Mouse (Mus musculus) lung, embryonic 14.5 days (tissue): ENCODE data around the gene Prickle1. TPM values are rescaled to one million over a fixed set of nuclear protein-coding genes. Genes with fewer than 3 reads are reported as not detected.

Source experiments
- ATAC-seq: fragments of 200-750 bp; cut with Nextera tagmentation; 2 replicates; pipeline ENCODE4 v1.8.0; 2017; ENCODE audit warnings: mild to moderate bottlenecking, moderate TSS enrichment, moderate library complexity; ENCODE audit not compliant: insufficient read depth
- DNase-seq: peaks from one replicate; pipeline ENCODE4 v3.0.0-alpha.2; 2015
- H3K27ac ChIP-seq: fragments of 300-500 bp; sonication (generic); 2 replicates; pipeline ENCODE4 v1.5.1; 2014; ENCODE audit warnings: low read depth, mild to moderate bottlenecking, moderate library complexity
- H3K27me3 ChIP-seq: fragments of 300-500 bp; sonication (generic); 2 replicates; pipeline ENCODE4 v1.6.1; 2014; ENCODE audit warnings: low read length, control low read depth; ENCODE audit not compliant: insufficient read depth
- H3K36me3 ChIP-seq: fragments of 300-500 bp; sonication (generic); 2 replicates; pipeline ENCODE4 v1.6.1; 2014; ENCODE audit warnings: control low read depth; ENCODE audit not compliant: insufficient read depth
- H3K4me1 ChIP-seq: fragments of 300-500 bp; sonication (generic); 2 replicates; pipeline ENCODE4 v1.6.1; 2014; ENCODE audit warnings: antibody characterized with exemption, control low read depth; ENCODE audit not compliant: insufficient read depth
- H3K4me2 ChIP-seq: fragments of 300-500 bp; sonication (generic); 2 replicates; pipeline ENCODE4 v1.6.1; 2014; ENCODE audit warnings: mild to moderate bottlenecking
- H3K4me3 ChIP-seq: fragments of 300-500 bp; sonication (generic); 2 replicates; pipeline ENCODE4 v1.5.1; 2014; ENCODE audit warnings: low read depth, low read length
- H3K9ac ChIP-seq: fragments of 300-500 bp; sonication (generic); 2 replicates; pipeline ENCODE4 v1.6.1; 2014
- H3K9me3 ChIP-seq: fragments of 300-500 bp; sonication (generic); 2 replicates; pipeline ENCODE4 v1.6.1; 2016; ENCODE audit warnings: low read depth, low read length, control low read depth
- CTCF ChIP-seq: IDR thresholded peaks from 2 replicates; pipeline ENCODE4 v1.5.1; 2016; ENCODE audit warnings: antibody characterized with exemption, low read depth
- WGBS: fragments of 180-500 bp; shearing (Covaris S2); extraction: QIAGEN DNeasy Blood & Tissue Kit; methylation state at CpG from one replicate; pipeline ENCODE4 v1.1.7; 2014; 5-methylcytosine and 5-hydroxymethylcytosine counted together
- polyA plus RNA-seq: library from polyadenylated mRNA; unstranded; fragments of >200 nt; fragmentation: Nextera tagmentation; extraction: Ambion mirVana; gene quantifications from 2 replicates; pipeline ENCODE4 v1.2.1, GENCODE M21; 2014

Gene Prickle1
- polyA plus RNA-seq, 1 experiment from 2014 or later, result 22.7 TPM

DNA sequence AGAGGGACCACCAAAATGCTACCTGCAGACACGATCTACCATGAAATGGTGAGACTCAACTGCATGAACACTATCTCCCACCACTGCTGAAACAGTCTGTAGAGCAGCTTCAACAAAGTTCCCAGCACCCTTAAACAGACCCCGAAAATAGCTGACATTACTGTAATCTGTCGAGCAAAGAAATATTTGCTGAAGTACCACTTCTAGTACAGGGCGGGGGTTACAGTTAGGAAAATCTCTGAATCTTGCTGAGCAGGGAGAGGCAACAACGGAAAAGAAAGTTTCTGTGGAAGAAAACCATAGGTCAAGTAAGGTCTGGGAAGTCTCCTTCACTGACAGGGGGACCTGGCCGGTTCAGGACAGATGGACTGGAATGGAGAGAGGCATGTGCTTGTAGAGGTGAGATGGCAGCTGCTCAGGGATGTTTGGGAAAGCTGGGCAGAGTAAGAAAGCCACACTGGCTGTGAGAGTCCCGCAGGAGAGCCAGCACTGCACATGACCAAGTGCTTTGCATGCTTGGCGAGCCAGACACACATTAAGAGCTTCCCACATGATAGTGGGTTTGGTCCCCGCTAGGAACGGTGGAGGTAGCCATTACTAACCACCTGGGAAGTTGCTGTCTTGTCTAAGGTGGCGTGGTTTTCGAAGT, 41.4 kb downstream of the Prickle1 start:
- Histone ChIP-seq H3K9me3 (no peaks in the 10 kb centered on the region), H3K4me3 (no peak overlapping the region), H3K27me3 (no peaks in the 10 kb centered on the region), H3K4me2 (no peak overlapping the region), H3K27ac (no peak overlapping the region), H3K36me3 (peaks cover 5% of the 10 kb centered on the region; the same call in 1 of the 2 replicates), H3K4me1 (no peaks in the 10 kb centered on the region), H3K9ac (no peak overlapping the region)
- DNase-seq, result no peak
- ATAC-seq, result no peak
- TF ChIP-seq CTCF, result no peak
- WGBS, result 65% methylated on average over 12 of the region's 12 CpGs

DNA sequence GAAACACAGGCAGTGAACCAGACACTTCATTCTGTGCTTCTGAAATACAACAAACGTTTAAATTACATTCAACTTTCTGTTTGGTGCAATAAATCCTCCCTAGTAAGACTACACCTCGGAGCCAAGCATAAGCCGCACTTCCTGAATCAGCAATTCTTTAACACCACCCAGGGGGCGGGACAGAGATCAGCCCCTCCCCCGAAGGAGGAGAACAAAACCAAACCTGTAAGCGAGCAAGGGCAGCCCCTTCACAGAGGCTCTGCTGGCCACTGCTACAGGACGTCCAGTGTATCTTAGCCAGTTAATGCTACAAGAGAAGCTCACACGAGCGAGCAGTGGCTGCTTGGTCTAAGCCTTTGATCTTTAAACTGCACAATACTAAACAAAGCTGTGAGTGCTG, 43.5 kb downstream of the Prickle1 start:
- Histone ChIP-seq H3K4me3 (no peak overlapping the region), H3K9me3 (no peaks in the 10 kb centered on the region), H3K27ac (no peak overlapping the region), H3K4me2 (peak overlapping the region; percentile 18), H3K36me3 (no peaks in the 10 kb centered on the region), H3K9ac (no peak overlapping the region), H3K4me1 (no peaks in the 10 kb centered on the region), H3K27me3 (no peaks in the 10 kb centered on the region)
- WGBS, result 6% methylated on average over 9 of the region's 9 CpGs
- no peak for TF ChIP-seq CTCF
- peak; percentile 88 for DNase-seq
- ATAC-seq, result peak; percentile 88

- H3K4me2 ChIP-seq, result no peak overlapping the region
- 67% methylated on average over 9 of the region's 9 CpGs for WGBS
- no peaks in the 10 kb centered on the region for H3K27me3 ChIP-seq
- H3K36me3 ChIP-seq, result no peaks in the 10 kb centered on the region
- no peak for TF ChIP-seq CTCF
- ATAC-seq (no peak), DNase-seq (no peak)
- no peak overlapping the region for H3K4me3 ChIP-seq
- no peaks in the 10 kb centered on the region for H3K9me3 ChIP-seq
- H3K4me1 ChIP-seq, result no peaks in the 10 kb centered on the region
- H3K9ac ChIP-seq, result no peak overlapping the region
- H3K27ac ChIP-seq, result no peak overlapping the region
Observed at GRCm38 (mm10) chr15:93548297-93548696, 47.4 kb downstream of the Prickle1 start.

DNA sequence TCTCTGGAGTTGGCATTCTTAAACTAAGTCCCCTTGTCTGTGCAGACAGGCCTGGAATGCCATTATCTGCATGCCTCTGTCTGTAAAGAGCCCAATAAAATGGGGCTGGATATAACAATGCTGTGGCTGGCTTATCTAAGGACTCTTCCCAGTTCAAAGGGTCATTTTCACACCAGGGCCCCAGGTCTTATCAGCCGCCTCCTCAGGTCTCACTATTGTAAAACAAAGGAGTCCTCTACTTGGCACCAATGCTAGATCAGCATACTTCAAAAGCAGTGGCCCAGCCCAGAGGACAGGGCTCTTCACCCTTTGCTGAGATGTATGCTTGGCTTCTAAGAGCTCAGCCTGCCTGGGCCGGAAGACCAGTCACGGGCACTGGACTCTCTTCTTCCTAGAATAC, 56.3 kb downstream of the Prickle1 start:
- DNase-seq (no peak), ATAC-seq (0 out of 2 replicates have a peak, but pooled peaks have one; percentile 20)
- 57% methylated on average over 3 of the region's 3 CpGs for WGBS

GRCm38 (mm10) chr15:93538551-93539205, 57.0 kb downstream of the Prickle1 start:
- DNase-seq (no peak), ATAC-seq (no peak)
- Histone ChIP-seq H3K9ac (no peak overlapping the region), H3K9me3 (no peaks in the 10 kb centered on the region), H3K4me1 (no peaks in the 10 kb centered on the region), H3K27me3 (no peaks in the 10 kb centered on the region), H3K4me2 (no peak overlapping the region), H3K4me3 (no peak overlapping the region), H3K36me3 (no peaks in the 10 kb centered on the region), H3K27ac (no peak overlapping the region)
- WGBS, result 83% methylated on average over 21 of the region's 21 CpGs
- no peak for TF ChIP-seq CTCF

More for the DNA sequence above, 56.3 kb downstream of the Prickle1 start:
- Histone ChIP-seq H3K9me3 (no peaks in the 10 kb centered on the region), H3K4me3 (no peak overlapping the region), H3K4me1 (no peaks in the 10 kb centered on the region), H3K27me3 (no peaks in the 10 kb centered on the region), H3K4me2 (no peak overlapping the region), H3K27ac (no peak overlapping the region), H3K36me3 (no peaks in the 10 kb centered on the region), H3K9ac (no peak overlapping the region)
- no peak for TF ChIP-seq CTCF

DNA sequence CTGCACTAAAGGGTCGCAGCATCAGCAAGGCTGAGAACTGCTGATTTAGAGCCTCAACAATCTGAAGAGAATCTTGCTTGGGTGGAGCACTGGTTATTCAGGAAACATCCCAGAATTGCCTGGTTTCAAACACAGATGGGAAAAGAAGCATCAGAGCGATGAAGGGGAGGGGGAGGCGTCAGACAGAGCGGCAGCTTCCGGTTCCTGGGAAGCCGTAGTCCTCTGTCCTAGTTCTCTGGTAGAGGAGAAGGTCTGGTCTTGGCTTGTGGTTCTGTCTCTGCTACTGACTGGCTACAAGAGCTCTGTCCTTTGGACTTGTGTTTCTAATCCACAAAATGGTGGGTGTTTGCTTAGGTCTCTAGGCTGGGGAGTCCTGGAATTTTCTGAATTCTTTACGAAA, 57.9 kb downstream of the Prickle1 start:
- 67% methylated on average over 7 of the region's 7 CpGs for WGBS

GRCm38 (mm10) chr15:93536191-93536590, 59.5 kb downstream of the Prickle1 start:
- Histone ChIP-seq H3K27me3 (no peaks in the 10 kb centered on the region), H3K9ac (no peak overlapping the region), H3K9me3 (no peaks in the 10 kb centered on the region), H3K4me3 (no peak overlapping the region), H3K36me3 (no peaks in the 10 kb centered on the region), H3K4me1 (no peaks in the 10 kb centered on the region), H3K27ac (no peak overlapping the region), H3K4me2 (no peak overlapping the region)
- WGBS, result 80% methylated on average over 4 of the region's 4 CpGs
- no peak for TF ChIP-seq CTCF
- ATAC-seq (no peak), DNase-seq (no peak)

More for the DNA sequence above, 57.9 kb downstream of the Prickle1 start:
- TF ChIP-seq CTCF, result no peak
- ATAC-seq, result no peak
- no peak overlapping the region for H3K4me3 ChIP-seq
- H3K9ac ChIP-seq, result no peak overlapping the region
- no peak overlapping the region for H3K4me2 ChIP-seq
- DNase-seq, result no peak
- peak overlapping the region; percentile 15; the same call in 1 of the 2 replicates for H3K27ac ChIP-seq
- H3K4me1 ChIP-seq, result no peaks in the 10 kb centered on the region
- no peaks in the 10 kb centered on the region for H3K9me3 ChIP-seq
- no peaks in the 10 kb centered on the region for H3K27me3 ChIP-seq
- no peaks in the 10 kb centered on the region for H3K36me3 ChIP-seq
